Mouse (Mus musculus) thymus, adult 2 months (tissue): Measurements from ENCODE around the gene Pltp.

Source experiments
- CTCF ChIP-seq: fragments of 200-500 bp; IDR thresholded peaks from 2 replicates; pipeline ENCODE4 v1.5.1; 2012; ENCODE audit warnings: mild to moderate bottlenecking, control low read depth, low read length, moderate library complexity, borderline replicate concordance; ENCODE audit not compliant: control insufficient read depth, poor library complexity, insufficient read depth; ENCODE audit errors: extremely low read depth
- POLR2A ChIP-seq: fragments of 200-500 bp; IDR thresholded peaks from 2 replicates; pipeline ENCODE4 v1.6.1; 2012; ENCODE audit warnings: mild to moderate bottlenecking, low read length, control low read depth, moderate library complexity; ENCODE audit not compliant: control insufficient read depth, poor library complexity, insufficient read depth; ENCODE audit errors: extremely low read depth

DNA sequence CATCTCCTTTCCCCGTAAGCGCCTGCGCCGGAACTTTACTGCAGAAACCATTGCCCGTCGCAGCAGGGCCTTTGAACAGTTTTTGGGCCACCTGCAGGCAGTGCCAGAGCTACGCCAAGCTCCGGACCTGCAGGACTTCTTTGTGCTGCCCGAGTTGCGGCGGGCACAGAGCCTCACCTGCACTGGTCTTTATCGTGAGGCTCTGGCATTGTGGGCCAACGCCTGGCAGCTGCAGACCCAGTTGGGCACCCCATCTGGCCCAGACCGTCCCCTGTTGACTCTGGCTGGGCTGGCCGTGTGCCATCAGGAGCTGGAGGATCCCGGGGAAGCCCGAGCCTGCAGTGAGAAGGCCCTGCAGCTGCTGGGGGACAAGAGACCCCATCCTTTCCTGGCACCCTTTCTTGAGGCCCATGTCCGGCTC lies 65.7 kb downstream of the Pltp start:
- TF ChIP-seq POLR2A: no peak
- TF ChIP-seq CTCF: no peak
